Comparison of ENCODE assay signal across 23 mouse cellular contexts in genomic region chr14:21729031-21729732, GRCm38 (mm10). TPM values are rescaled to one million over a fixed set of nuclear protein-coding genes. Genes with fewer than 3 reads are reported as not detected.
DNase-seq lines count a peak whose midpoint lies in the region; ATAC-seq and TF ChIP-seq lines count a peak whose summit lies in the region.
"Had no signal": no experiment of that assay in that cellular context is flagged by ENCODE, and none has a peak within 500 bp of the region (broad histone marks: within the 10 kb centered on the region; RNA-seq: fewer than 3 reads in every experiment).

No protein-coding gene starts in this region.

- DNase-seq in gastrocnemius, adult 2 months = peak; percentile 85
- no peak for DNase-seq in gastrocnemius, postnatal 4 days (ENCODE audit: low spot score in 2 of 2)
- DNase-seq in left cerebral cortex, adult 18-20 months (ENCODE audit: low spot score in 2 of 2) = peak; percentile 28 to 67
- no peak for DNase-seq in left cerebral cortex, postnatal 10 days (ENCODE audit: extremely low spot score in 1 of 2, low spot score in 2 of 2)
- DNase-seq in brain, adult 2 months (ENCODE audit: low read depth, low spot score) = peak; percentile 85
- DNase-seq in kidney, adult 9 months = no peak
- DNase-seq: adrenal gland, postnatal 14 days; cerebellum, adult 18-20 months; heart, adult 2 months; kidney, adult 11 months; kidney, postnatal 10 days; liver; lung, adult 18-20 months had no signal

- H3K4me3 ChIP-seq in gastrocnemius, adult 2 months = no peak overlapping the region
- no peak overlapping the region for H3K4me3 ChIP-seq in limb, embryonic 12.5 days (replicated peaks)
- H3K4me3 ChIP-seq: embryonic facial prominence, embryonic 12.5 days; forebrain, embryonic 15.5 days; heart, adult 2 months; hindbrain, embryonic 15.5 days had no signal

- H3K9me3 ChIP-seq in limb, embryonic 12.5 days = peaks cover 6% of the 10 kb centered on the region; the same call in 1 of the 2 replicates
- H3K9me3 ChIP-seq: forebrain, embryonic 15.5 days; hindbrain, embryonic 15.5 days had no signal

- no peak overlapping the region for H3K4me2 ChIP-seq in limb, embryonic 12.5 days
- H3K4me2 ChIP-seq: embryonic facial prominence, embryonic 12.5 days; forebrain, embryonic 15.5 days; hindbrain, embryonic 15.5 days had no signal

- H3K27me3 ChIP-seq in limb, embryonic 12.5 days = no peaks in the 10 kb centered on the region
- H3K27me3 ChIP-seq: embryonic facial prominence, embryonic 12.5 days; forebrain, embryonic 15.5 days; hindbrain, embryonic 15.5 days; Patski had no signal

- TF ChIP-seq CTCF in gastrocnemius, adult 2 months (IDR thresholded peaks at IDR 0.05) = peak; percentile 24; the same call in 1 of the 2 replicates

- H3K9ac ChIP-seq in limb, embryonic 12.5 days (replicated peaks) = no peak overlapping the region
- H3K9ac ChIP-seq: embryonic facial prominence, embryonic 12.5 days; forebrain, embryonic 15.5 days; hindbrain, embryonic 15.5 days had no signal

- 71% methylated on average over 6 of the region's 6 CpGs for WGBS in limb, embryonic 12.5 days

- intact Hi-C loops in gastrocnemius, adult 2 months (cut with DNase I) = no loop called here
- intact Hi-C loops in left cerebral cortex, postnatal 10 days (cut with DNase I) = no loop called here

- no peaks in the 10 kb centered on the region for H3K36me3 ChIP-seq in limb, embryonic 12.5 days
- H3K36me3 ChIP-seq: embryonic facial prominence, embryonic 12.5 days; forebrain, embryonic 15.5 days; hindbrain, embryonic 15.5 days had no signal

- H3K4me1 ChIP-seq in limb, embryonic 12.5 days (replicated peaks) = 0 out of 2 replicates have a peak, but pooled peaks cover 2% of the 10 kb centered on the region
- H3K4me1 ChIP-seq: embryonic facial prominence, embryonic 12.5 days; forebrain, embryonic 15.5 days; hindbrain, embryonic 15.5 days had no signal

- H3K27ac ChIP-seq in gastrocnemius, adult 2 months = peak overlapping the region; percentile 85
- peak overlapping the region; percentile 41; the same call in 1 of the 2 replicates for H3K27ac ChIP-seq in limb, embryonic 12.5 days
- H3K27ac ChIP-seq: embryonic facial prominence, embryonic 12.5 days; forebrain, embryonic 15.5 days; heart, adult 2 months; hindbrain, embryonic 15.5 days had no signal

- no peak for ATAC-seq in limb, embryonic 12.5 days (ENCODE audit: insufficient number of reproducible peaks, insufficient read depth, low FRiP score, low TSS enrichment, low read depth)
- ATAC-seq: activated CD4-positive, CD25-positive, alpha-beta regulatory T cell, adult 4 months; forebrain, embryonic 15.5 days; midbrain, embryonic 16.5 days; Patski had no signal

RNA-seq across cellular contexts. Expression of gene Dupd1, which starts 14.8 kb away (rescaled TPM):
- total RNA-seq in gastrocnemius, adult 2 months (2021) = 10 to 100 TPM; 33.6 to 58.6 TPM
- total RNA-seq in gastrocnemius, postnatal 4 days (2021) = 10 to 100 TPM; 21.4 to 27.1 TPM
- total RNA-seq in left cerebral cortex, adult 18-20 months (2021) = under 1 TPM in 1 of 2 experiments, not detected in 1; 0.66 TPM
- not detected for total RNA-seq in left cerebral cortex, postnatal 10 days (2021)
- 0.44 and 0.49 TPM in 2 replicates for polyA plus RNA-seq in limb, embryonic 12.5 days (2016; fragmentation: Nextera tagmentation; extraction: Ambion mirVana)
- total RNA-seq: heart, adult 2 months; heart, postnatal 25 days; left cerebral cortex, adult 8-10 months; megakaryocyte-erythroid progenitor cell, adult 5-6 weeks had no signal
- polyA plus RNA-seq: activated CD4-positive, CD25-positive, alpha-beta regulatory T cell, adult 4 months; forebrain, embryonic 15.5 days; Patski had no signal

RNA-seq across cellular contexts. Expression of gene Samd8, which starts 21.1 kb away (rescaled TPM):
- 10 to 100 TPM; 57.3 to 63.4 TPM for total RNA-seq in gastrocnemius, adult 2 months (2021)
- 10 to 100 TPM; 22.4 to 22.8 TPM for total RNA-seq in gastrocnemius, postnatal 4 days (2021)
- 10 to 100 TPM; 76.3 to 78.5 TPM for total RNA-seq in left cerebral cortex, adult 18-20 months (2021)
- 100 to 1,000 TPM; 103 to 105 TPM for total RNA-seq in left cerebral cortex, postnatal 10 days (2021)
- 10.4 and 11.7 TPM in 2 replicates for polyA plus RNA-seq in limb, embryonic 12.5 days (2016; fragmentation: Nextera tagmentation; extraction: Ambion mirVana)

RNA-seq across cellular contexts. Expression of gene Dusp13, which starts 21.8 kb away (rescaled TPM):
- total RNA-seq in gastrocnemius, adult 2 months (2021) = 100 to 1,000 TPM; 194 to 238 TPM
- 10 to 100 TPM; 15.0 to 15.6 TPM for total RNA-seq in gastrocnemius, postnatal 4 days (2021)
- total RNA-seq in left cerebral cortex, adult 18-20 months (2021) = under 1 TPM in 1 of 2 experiments, not detected in 1; 0.60 TPM
- under 1 TPM in 1 of 2 experiments, not detected in 1; 0.39 TPM for total RNA-seq in left cerebral cortex, postnatal 10 days (2021)
- not detected in 2 replicates for polyA plus RNA-seq in limb, embryonic 12.5 days (2016; fragmentation: Nextera tagmentation; extraction: Ambion mirVana)
- total RNA-seq: adrenal gland, postnatal 14 days; megakaryocyte-erythroid progenitor cell, adult 5-6 weeks had no signal
- polyA plus RNA-seq: activated CD4-positive, CD25-positive, alpha-beta regulatory T cell, adult 4 months; embryonic facial prominence, embryonic 12.5 days; forebrain, embryonic 15.5 days; hindbrain, embryonic 15.5 days; midbrain, embryonic 16.5 days had no signal

Comparison
In these comparisons a context has a peak if more than half of its experiments do, and no peak if none do; other contexts are left out.
1. DNase-seq: peak in gastrocnemius, adult 2 months (single experiment), left cerebral cortex, adult 18-20 months (2 of 2) and brain, adult 2 months (single experiment); none in gastrocnemius, postnatal 4 days (0 of 2), left cerebral cortex, postnatal 10 days (0 of 2) and kidney, adult 9 months (single experiment).
2. RNA of gene Dusp13, which starts 21.8 kb away (total RNA-seq): 194 to 238 TPM in gastrocnemius, adult 2 months; 15.0 to 15.6 TPM in gastrocnemius, postnatal 4 days, 0.60 TPM in left cerebral cortex, adult 18-20 months and 0.39 TPM in left cerebral cortex, postnatal 10 days; every median in the first group is over 10 times any median in the second.
3. RNA of gene Dupd1, which starts 14.8 kb away (total RNA-seq): 33.6 to 58.6 TPM in gastrocnemius, adult 2 months and 21.4 to 27.1 TPM in gastrocnemius, postnatal 4 days; 0.66 TPM in left cerebral cortex, adult 18-20 months and not detected in left cerebral cortex, postnatal 10 days; every median in the first group is over 10 times any median in the second.